Mouse (Mus musculus): ENCODE data around the gene Med17.

DNA sequence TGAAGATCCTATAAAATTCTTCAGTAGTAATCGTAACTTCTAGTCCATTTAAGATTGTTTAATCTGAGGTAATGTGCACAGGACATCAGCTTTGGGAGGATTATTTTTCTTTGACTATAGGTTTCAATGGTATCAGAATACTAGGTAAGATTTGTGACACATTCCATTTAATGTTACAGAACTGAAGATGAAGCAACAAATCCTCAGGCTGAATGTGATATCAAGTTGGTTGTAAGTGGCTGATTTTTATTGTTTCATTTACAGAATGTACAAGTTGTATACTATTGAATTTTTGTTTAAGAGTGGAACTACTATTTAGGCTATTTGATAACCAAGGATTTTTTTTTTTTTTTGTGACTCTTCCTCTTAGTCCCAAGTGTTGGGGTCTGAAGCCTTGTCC lies 30.4 kb upstream of the Med17 start:
- no peak for TF ChIP-seq CTCF (IDR thresholded peaks at IDR 0.05; ENCODE audit: low read depth, low read length)
- no peak for TF ChIP-seq POLR2AphosphoS5 (IDR thresholded peaks at IDR 0.05; ENCODE audit: insufficient replicate concordance, low read depth, low read length)
- no peak for TF ChIP-seq GATA1 (IDR thresholded peaks at IDR 0.05; ENCODE audit: borderline replicate concordance, low read length)
